Mouse (Mus musculus) cerebellum, adult 8-10 months (tissue): ENCODE results near the gene Pmpca.

Experiments
- DNase-seq: peaks from one replicate; pipeline ENCODE4 v3.0.0; 2022

Pmpca gene

DNA sequence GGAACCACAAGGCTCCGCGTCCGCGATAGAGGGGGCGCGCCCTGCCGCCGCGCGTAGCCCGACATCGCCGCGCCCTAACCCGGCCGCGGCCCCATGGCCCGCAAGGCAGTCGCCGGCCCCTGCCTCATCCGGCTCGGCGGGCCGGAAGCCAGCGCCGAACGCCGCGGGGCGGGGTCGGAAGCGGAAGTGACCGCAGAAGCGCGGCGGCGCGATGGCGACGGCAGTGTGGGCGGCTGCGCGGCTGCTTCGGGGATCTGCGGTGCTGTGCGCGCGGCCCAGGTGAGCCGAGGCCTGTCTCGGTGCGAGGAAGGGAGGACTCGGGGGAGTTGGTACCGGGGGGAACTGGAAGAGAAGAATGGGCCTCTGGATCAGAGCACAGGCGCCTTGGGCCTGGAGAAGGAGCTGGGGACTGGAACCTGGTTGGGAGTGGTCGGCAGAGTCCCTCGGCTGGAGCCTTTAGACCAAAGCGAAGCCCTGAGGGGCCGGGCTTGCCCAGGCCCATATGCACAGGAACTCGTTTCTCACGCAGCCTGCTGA lies at the start of gene Pmpca, which contains the start of gene Entr1:
TSS of gene Pmpca (plus strand) at position 186 of the 537 bp plus-strand sequence.
TSS of gene Entr1 (minus strand) at position 163 of the 537 bp plus-strand sequence.
- peak; percentile 77 for DNase-seq

DNA sequence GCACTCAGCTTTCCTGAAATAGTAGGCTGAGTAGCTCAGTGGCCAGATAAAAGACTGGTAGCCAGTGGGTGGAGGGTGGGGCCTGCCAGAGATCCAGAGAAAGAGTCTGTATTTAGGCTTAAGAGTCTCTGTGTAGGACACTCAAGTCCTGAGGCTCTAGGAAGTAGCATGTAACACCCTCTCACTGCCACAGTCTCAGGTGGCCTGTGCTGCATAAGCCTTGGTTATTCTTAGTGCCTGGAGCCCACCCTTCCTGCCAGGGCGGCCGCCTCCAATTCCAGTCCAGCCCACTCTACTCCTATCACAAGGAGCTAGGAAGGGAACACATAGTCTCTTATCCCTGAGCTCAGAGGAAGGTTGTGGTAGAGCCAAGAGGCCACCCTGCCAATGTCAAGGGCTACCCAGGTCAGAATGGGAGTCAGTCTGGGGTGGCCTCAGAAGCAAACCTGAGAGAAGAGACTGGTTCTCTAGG lies 47.6 kb upstream of the Pmpca start:
- DNase-seq: no peak

DNA sequence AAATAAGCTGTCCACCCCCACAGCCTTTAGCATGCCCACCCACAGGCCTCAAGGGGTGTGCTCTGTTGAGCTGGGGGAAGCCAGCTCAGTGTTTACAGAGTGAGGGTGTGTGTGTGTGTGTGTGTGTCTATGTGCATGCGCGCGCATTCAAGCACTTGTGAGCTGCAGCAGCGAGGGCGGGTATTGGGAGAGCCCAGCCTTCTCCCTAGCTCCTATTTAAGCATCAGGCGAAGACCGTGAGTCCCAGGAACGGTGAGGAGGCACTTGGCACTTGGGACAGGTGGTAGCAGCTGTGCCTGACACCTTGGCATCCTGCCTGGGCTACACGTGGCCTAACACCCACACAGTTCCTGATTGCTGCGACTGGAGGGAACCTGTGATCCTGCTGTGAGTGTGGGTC lies 47.1 kb upstream of the Pmpca start:
- peak; percentile 67 for DNase-seq

DNA sequence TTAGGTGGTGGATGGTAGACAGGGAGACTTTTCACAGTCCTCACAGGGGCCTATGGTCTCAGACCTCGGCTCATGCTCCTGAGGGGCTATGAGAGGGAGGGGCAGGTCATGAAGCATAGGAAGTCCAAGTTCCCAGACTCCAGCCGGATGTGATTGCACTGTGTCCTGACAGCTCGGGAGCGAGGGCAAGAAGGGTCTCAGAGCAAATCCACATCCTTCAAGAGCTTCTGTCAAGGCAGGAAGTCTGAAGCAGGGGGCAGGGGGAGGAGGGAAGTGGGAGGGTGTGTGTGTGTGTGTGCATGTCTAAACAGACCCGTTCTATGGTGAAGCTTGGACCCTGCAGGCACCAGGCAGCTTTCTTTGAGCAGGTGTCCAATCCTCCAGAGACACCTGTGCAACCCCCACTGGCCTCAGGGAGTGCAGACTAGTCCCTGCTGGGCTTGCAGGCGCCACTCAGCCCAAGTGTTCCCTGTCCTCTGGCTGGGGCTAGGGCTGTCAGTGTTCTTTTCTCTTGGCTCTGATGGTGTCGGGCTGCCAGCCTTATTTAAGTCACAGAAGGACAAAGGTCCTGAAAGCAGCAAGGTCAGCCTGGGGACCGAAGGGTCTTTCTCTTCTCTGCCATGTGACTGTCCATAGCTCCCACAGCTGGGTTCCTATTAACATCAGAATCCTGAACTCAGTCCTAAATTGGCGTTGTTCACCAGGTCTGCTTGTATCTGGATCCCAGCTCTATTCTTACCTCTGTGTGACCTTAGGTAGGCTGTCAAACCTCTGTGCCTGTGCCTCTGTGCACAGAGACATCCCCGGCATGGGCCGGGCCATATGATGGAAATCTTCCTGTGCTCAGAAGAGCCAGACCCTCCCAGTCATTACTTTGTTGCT lies 46.3 kb upstream of the Pmpca start:
- no peak for DNase-seq

DNA sequence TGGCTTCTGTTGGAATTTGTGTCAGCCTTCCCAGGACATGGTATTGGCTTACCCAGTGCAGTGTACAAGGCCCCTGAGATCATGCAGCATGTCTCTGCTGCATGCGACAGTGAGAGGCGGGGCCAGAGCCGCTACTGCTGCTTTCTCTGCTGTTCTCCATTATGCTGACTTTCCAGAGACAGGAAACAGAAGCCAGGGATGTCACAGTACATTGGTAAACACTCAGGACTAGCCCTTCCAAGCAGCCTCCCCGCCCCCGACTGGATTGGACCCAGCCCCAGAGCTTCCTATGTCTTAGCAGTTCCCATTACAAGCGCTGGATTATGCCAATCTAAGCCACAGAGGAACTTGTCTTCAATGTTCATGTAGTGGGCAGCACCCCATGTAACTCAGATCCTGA lies 40.9 kb upstream of the Pmpca start:
- no peak for DNase-seq

DNA sequence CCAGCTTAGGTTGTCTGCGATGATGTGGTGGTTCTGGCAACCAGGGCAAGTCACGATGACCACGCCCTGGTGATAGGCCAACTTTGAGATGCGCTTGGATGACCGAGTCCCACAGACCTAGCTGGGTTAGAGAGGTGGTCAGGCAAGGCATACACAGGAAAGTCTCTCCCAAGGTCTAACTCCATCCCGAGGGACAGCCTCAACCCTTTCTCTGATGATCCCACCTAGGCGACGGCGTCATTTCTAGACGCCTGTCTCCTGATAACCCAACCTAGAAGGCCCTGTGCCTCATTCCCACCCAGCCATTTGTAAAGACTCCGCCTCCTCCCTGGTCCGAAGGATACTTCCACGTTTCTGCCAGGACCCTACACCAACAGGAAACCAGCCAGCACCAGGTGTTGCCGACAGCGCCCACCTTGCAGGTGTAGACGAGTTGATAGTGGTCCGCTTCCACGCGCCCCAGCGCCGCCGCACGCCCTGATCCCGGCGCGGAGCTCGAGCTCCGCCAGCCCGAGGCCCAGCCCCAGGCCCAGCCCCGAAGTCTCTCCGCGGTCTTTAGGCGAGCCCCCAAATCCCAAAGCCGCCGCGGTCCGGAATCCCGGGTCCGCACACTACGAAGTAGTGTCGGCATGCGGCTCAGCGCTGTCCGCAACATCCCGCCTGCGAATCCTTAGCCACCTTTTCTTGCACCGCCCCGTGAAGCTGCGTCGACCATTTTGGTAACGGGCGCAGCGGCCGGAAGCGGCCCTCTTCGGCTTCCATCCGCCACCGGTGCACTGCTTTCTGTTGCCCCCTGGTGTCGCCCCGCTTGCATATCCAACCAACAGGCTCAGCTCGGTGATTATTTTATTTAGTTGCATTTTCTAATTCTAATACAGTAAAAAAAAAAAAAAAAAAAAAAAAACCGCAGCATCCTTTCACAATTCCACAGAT lies 37.5 kb upstream of the Pmpca start, which contains the start of gene Dnlz:
TSS of gene Dnlz (minus strand) at position 753 of the 933 bp plus-strand sequence.
- peak; percentile 94 for DNase-seq

DNA sequence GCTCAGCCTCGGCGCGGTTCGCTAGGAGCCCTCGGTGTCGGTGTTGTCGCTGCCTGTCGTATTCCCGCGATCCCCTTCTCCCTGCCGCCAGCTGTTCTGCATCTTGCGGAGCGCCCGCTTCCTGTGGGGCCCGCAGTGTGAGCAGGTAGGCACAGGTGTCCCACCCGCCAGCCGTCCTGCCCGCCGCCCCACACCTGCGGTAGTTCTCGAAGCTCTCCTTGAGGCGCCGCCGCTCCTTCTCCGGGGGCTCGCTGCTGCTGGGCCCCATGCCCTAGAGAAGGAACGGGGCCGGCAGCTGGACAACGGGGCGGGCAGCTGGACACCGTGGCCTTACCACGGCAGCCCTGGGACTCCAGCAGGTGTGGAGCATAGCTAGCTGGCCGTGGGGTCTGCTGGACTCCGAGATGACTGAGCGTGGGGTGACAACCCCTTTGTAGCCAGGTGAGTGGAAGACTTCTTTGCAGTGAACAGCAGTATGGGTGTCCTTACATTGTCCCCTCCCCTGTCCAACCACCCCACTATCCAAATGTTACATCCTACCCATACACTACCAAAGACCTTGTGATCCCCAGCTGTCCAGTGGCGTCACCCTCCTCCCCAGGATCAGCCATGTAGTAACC lies 36.7 kb upstream of the Pmpca start:
- DNase-seq: peak; percentile 60

DNA sequence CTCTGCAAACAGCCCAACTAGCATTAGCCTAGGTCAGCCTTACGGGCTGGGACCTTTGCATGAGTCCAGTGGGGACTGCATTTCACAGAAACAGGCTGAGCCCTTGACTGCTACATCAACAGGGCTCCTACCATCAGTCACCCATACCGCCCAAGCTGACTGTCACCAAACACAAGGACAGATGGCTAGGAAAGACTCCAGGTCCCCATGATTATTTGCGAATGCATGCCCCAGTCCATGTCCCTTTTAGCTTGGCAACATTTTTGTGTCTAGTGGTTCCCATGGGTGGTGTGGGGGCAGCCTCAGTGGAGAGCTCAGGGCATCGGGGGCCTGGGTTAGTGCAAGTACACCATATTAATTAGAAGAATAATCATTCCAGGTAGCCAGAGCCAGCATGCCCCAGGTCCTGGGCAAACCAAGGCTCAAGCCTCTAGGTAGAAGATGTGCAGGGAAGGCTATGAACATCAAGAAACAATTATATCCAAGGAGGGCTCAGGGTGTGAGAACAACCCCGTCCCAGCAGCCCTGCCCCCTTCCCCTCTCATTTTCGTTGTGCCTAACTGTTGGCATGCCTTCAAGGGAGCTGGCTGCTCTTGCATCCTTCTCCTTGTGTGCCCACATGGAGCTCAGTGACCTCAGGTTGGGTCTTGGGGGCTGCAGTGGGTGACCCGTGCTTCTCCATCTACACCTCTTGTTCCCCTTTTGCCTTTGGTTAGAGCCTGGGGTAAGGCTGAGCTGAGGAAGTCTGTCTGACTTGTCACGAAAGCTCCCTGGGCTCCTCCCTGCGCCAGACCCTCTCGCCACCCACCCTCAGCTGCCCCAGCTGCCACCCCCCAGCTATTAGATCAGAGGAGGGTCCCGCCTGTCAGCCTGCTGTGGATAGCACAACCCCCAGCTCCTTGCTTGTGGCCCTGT lies 35.8 kb upstream of the Pmpca start:
- DNase-seq: peak; percentile 53

DNA sequence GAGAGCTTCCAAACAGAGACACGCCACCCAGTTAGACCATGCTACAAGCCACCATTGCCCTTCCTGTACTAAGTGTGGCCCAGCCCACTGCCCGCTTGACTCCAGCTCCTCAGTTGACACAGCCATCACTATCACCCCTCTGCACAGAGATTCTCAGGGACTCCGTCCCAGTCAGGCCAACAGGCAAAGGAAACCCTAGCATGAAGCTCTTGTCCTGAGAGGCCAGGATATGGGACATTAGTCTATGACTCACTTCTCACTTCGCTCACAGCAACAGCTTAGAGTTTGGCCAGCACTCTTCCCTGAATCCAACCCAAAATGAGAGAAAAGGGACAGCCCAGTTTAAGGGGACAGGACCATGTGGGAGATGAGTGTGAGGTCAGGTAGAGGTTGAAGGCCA lies 34.7 kb upstream of the Pmpca start:
- DNase-seq: no peak

DNA sequence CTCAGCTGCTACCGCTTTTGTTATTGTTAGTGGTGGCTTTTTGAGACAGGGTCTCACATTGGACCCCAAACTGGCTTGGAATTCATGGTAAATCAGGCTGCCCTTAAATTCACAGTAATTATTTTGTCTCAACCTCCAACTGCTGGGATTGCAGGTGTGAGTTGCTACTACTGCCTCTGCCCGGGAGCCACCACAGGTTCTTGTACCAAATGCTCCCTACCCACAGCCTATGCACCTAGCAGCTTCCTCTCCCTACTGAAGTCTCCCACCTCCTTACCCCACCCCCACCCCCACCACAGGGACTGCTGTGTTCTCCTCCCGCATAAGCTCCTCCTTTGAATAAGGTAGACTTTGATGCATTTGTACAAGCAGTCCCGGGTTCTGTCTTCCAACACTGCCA lies 32.9 kb upstream of the Pmpca start:
- no peak for DNase-seq

DNA sequence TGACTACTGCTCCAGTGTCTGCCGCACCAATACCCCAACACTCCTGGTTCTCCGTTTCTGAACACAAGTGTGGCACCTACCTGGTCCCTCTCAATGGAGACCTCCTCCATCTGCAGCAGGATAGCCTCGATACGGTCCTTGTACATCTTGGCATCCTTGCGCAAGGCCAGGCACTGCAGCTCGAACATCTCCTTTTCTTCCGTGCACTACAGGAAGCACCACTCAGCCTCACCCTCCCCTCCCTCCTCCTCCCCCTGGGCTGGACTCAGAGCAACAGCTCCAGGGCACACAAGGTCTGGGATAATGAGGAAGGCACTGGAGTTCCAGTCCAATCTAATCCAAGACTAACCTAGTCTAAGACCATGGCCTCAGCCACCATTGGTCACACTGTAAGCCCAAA lies 32.5 kb upstream of the Pmpca start:
- DNase-seq: no peak

DNA sequence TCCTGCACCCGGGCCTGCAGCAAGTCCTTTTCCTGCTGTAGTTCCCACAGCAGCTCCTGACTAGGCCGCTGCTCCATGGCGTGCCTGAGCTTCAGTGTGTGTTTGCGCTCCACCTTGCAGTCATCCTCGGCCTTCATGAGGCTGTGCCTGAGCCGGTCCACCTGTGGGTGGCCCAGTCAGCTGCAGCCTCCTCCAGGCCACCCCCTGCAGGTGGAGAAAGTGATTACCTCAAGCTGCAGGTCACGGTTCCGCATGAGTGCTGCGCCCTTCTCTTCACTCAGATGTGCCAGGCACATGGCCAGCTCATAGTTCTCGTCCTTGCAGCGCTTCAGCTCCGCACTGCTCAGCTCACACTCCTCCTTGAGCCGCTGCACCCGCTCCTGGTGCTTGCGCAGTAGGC lies 31.7 kb upstream of the Pmpca start:
- peak; percentile 29 for DNase-seq

DNA sequence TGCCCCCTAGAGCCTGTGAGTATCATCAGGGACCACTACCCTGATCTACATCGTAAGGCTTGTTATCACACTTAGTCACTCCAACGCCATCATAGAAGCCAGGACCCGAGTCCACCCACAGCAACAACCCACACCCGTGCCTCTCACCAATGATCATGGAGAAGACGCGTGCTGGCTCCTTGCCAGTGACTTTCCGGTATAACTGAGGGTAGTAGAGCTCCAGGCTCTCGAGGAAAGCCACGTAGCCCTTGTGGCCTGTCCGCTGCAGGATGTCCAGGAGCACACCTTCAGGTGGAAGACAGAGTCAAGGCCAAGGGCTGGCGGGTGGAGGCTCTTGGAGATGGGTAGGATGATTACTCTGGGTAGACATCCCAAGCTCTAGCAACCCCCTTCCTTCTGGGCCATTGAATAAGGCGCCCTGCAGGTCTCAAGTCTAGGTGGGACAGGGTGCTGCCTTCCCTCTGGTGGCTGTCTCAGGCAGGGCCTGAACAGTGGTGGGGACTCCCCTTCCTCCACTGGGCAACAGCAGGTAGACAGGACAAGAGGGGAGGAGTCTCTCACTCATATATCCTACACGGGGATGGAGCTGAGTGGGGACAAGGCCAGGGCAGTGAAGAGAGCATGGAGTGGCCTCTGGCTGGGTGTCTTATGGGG lies 30.3 kb upstream of the Pmpca start:
- DNase-seq: no peak

DNA sequence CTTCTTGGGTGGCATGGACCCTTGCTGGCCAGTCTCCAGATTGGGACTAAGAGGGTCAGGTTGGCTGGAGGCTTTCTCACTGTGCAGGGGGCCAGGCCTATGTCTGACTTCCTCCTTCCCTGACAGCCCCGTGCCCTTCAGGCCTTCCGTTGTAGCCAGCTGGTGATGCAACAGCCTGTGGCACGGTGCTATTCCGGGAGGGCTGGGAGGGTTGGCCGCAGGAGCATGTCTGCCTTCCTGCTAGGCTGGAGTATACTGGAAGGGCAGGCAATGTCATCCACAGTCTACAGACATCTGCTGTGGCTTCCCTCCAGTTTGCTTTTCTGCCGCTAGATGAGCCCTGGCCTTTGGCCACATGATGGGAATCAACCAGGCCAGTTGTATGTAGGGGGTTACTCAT lies 29.2 kb upstream of the Pmpca start:
- no peak for DNase-seq

DNA sequence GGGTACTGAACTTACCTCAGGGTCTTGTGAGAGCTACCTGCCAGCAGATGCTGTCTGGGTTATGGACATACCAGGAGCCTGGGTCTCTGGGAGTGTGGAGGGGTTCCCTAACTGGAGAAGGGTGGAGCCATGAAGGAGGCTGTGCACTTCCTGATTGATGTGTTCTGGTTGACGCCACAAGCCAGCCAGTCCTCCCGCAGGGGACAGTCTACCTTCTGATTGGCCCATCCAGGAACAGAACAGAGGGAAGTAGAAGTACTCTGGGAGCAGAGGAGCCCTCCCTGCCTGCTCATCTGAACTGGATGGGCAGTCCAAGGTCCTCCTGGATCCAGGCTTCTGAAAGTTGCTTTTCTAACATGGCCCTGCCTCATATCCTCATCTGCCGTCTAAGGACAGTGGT lies 28.4 kb upstream of the Pmpca start, which contains the start of gene Card9:
TSS of gene Card9 (minus strand) at position 147 of the 400 bp plus-strand sequence.
- DNase-seq: no peak

DNA sequence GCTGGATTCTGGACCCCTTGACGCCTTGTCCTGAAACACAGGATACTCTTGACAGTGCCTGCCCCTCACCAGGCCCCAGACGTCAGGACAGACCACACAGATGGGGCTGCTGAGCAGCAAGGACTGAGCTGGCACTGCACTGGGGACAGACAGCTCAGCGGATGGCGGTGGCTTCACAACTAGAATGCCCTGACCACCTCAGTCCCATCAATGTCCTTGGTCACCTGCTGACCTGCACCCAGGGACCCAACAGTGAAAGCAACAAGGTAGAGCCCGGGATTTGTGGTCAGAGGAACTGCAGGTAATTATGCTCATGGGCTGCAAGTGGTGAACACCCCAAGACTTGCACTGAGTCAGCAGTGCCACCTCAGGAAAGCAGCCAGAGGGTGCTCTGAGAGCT lies 26.1 kb upstream of the Pmpca start:
- no peak for DNase-seq

DNA sequence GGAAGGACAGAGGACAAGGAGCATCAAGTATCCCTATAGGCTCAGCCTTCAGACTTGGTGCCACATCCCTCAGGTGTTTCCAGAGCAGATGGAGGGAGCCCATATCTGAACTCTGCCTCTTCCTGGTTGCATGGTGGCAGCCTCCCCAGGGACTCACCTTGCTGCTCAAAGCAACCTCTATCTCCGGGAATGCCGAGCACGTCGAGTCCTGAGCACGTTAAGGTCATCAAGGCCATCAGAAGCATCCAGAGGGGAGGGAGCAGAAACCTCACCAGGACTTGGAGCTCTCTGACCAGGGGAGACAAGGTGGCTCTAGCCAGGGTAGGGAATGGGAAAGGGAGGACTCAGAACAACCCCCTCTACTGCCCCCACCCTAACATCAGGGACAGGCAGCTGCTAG lies 25.7 kb upstream of the Pmpca start:
- DNase-seq: no peak

DNA sequence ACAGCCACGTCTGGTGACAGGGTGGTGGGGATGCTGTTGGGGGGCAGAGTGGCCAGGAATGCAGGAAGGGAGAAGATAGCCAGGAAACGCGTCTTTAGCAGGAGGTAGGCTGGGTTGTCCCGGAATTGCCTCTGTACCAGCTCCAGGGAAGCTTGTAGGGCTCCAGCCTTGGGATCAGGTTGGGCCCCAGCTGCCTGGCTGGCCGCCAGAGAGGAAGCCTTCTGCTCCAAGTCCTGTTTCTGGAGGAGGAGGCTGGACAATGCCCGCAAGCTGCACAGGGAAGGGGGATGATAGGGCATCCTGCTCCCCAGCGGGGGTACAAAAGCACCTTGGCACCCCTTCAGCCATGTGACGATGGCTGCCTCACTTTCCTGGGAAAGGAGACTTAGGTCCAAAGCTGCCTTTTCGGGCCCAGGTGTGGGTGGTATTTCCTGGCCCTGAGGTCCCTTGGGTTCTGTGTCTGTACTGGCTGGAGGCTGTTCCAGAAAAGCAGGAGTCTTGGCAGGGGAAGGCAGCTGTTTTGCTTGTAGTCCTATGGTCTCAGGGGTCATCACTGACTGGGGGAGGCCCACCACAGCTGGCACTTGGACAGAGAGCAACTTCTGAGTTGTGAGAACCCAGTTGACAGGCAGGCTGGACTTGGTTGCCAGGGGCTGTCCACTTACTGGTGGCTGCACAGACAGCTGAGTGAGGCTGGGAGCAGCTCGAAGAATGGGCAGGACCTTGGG lies 24.2 kb upstream of the Pmpca start:
- peak; percentile 65 for DNase-seq

DNA sequence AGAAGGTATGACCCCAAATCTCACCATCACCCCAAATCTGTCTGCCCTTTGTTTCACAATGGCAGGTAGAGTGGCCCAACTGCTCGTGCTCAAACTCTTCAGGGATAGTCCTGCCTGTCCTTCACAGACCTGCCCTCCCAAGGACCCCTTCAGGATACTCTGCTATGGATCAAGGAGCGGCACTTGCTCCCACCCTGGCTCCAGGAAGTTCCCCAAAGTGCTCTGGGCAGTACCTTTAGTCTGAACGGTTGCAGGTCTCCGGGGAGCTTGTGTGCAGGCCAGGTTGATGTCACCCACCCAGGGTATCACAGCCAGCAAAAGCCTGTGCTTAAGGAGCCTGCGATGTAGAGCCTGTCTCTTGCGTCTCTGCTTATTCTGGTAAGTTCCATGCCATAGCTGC lies 21.2 kb upstream of the Pmpca start:
- DNase-seq: no peak

DNA sequence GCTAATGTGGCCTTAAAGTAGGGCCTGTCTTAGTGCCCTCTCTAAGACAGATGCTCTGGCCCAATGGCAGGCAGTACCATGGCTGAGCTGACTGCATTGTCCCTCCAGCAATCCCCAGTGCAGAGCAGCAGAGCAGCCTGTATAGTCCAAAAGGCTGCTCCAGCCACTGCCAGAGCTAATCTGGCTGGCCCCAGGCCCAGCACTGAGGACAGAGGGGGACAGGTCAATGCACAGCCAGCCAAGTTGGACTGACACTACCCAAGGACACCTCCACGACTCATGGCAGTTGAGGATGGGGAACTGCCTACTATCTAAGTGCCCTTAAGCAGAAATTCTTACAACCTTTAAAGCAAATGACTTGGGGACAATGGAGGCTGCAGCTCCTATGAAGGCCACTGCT lies 20.6 kb upstream of the Pmpca start:
- DNase-seq: no peak
